Mouse (Mus musculus): ENCODE data around the gene Efna2. TPM values are rescaled to one million over a fixed set of nuclear protein-coding genes. Genes with fewer than 3 reads are reported as not detected.

Efna2 gene
- polyA plus RNA-seq, 1 experiment from 2014 or later: 10.5 TPM

GRCm38 (mm10) chr10:80186649-80187048 lies 7.4 kb downstream of the Efna2 start:
- Histone ChIP-seq H3K9ac (ENCODE audit: low read depth, low read length) (no peak overlapping the region), H3K27ac (no peak overlapping the region), H3K36me3 (ENCODE audit: insufficient read depth, low read length) (no peaks in the 10 kb centered on the region), H3K4me1 (replicated peaks; ENCODE audit: insufficient read depth, low read length) (no peaks in the 10 kb centered on the region), H3K9me3 (replicated peaks; ENCODE audit: low read length) (no peaks in the 10 kb centered on the region), H3K27me3 (ENCODE audit: insufficient read depth, low read length) (peaks cover 13% of the 10 kb centered on the region), H3K4me2 (ENCODE audit: low read length) (no peak overlapping the region), H3K4me3 (replicated peaks; ENCODE audit: low read depth, low read length) (no peak overlapping the region)
- no peak for ATAC-seq (replicated peaks; ENCODE audit: low FRiP score, low read depth)
- DNase-seq (ENCODE audit: low spot score): no peak
- TF ChIP-seq CTCF (IDR thresholded peaks at IDR 0.05; ENCODE audit: low read depth): no peak
- 45% methylated on average over 27 of the region's 27 CpGs for whole genome bisulfite sequencing

DNA sequence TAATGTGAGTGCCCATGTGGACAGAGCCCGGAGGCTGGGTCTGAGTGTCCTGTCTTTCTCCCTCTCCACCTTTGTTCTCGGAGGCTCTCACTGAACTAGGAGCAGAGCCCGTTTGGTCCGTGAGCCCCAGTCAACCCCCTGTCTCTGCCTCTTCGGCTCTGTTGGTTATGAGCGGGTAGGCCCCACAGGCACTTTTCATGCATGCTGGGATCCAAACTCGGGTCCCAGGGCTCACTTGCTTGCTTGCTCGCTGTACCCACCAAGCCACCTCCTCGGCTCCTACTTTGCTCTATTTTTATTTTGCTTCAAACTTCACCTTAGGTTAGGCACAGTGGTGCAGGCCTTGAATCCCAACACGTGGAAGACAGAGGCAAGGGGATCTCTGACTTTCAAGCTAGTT lies 8.5 kb downstream of the Efna2 start:
- no peak overlapping the region for H3K27ac ChIP-seq
- no peak for ATAC-seq (replicated peaks; ENCODE audit: low FRiP score, low read depth)
- H3K4me3 ChIP-seq (replicated peaks; ENCODE audit: low read depth, low read length): no peak overlapping the region
- no peaks in the 10 kb centered on the region for H3K9me3 ChIP-seq (replicated peaks; ENCODE audit: low read length)
- no peak overlapping the region for H3K9ac ChIP-seq (ENCODE audit: low read depth, low read length)
- WGBS: 94% methylated on average over 10 of the region's 10 CpGs
- no peaks in the 10 kb centered on the region for H3K36me3 ChIP-seq (ENCODE audit: insufficient read depth, low read length)
- H3K4me2 ChIP-seq (ENCODE audit: low read length): no peak overlapping the region
- no peaks in the 10 kb centered on the region for H3K4me1 ChIP-seq (replicated peaks; ENCODE audit: insufficient read depth, low read length)
- no peak for DNase-seq (ENCODE audit: low spot score)
- TF ChIP-seq CTCF (IDR thresholded peaks at IDR 0.05; ENCODE audit: low read depth): no peak
- H3K27me3 ChIP-seq (ENCODE audit: insufficient read depth, low read length): peaks cover 13% of the 10 kb centered on the region

GRCm38 (mm10) chr10:80188453-80189024 lies 9.3 kb downstream of the Efna2 start:
- Histone ChIP-seq H3K9me3 (replicated peaks; ENCODE audit: low read length) (no peaks in the 10 kb centered on the region), H3K9ac (ENCODE audit: low read depth, low read length) (no peak overlapping the region), H3K4me3 (replicated peaks; ENCODE audit: low read depth, low read length) (no peak overlapping the region), H3K4me1 (replicated peaks; ENCODE audit: insufficient read depth, low read length) (no peaks in the 10 kb centered on the region), H3K27ac (no peak overlapping the region), H3K4me2 (ENCODE audit: low read length) (no peak overlapping the region), H3K36me3 (ENCODE audit: insufficient read depth, low read length) (no peaks in the 10 kb centered on the region), H3K27me3 (ENCODE audit: insufficient read depth, low read length) (peaks cover 13% of the 10 kb centered on the region)
- 82% methylated on average over 15 of the region's 15 CpGs for WGBS
- no peak for ATAC-seq (replicated peaks; ENCODE audit: low FRiP score, low read depth)
- DNase-seq (ENCODE audit: low spot score): no peak
- no peak for TF ChIP-seq CTCF (IDR thresholded peaks at IDR 0.05; ENCODE audit: low read depth)

GRCm38 (mm10) chr10:80189999-80190398 lies 10.7 kb downstream of the Efna2 start:
- DNase-seq (ENCODE audit: low spot score) (no peak), ATAC-seq (replicated peaks; ENCODE audit: low FRiP score, low read depth) (no peak)
- no peak for TF ChIP-seq CTCF (IDR thresholded peaks at IDR 0.05; ENCODE audit: low read depth)
- Histone ChIP-seq H3K27me3 (ENCODE audit: insufficient read depth, low read length) (peaks cover 13% of the 10 kb centered on the region), H3K4me2 (ENCODE audit: low read length) (peak overlapping the region; percentile 72), H3K9ac (ENCODE audit: low read depth, low read length) (peak overlapping the region; percentile 50; the same call in 1 of the 2 replicates), H3K36me3 (ENCODE audit: insufficient read depth, low read length) (no peaks in the 10 kb centered on the region), H3K4me3 (replicated peaks; ENCODE audit: low read depth, low read length) (peak overlapping the region; percentile 39), H3K9me3 (replicated peaks; ENCODE audit: low read length) (no peaks in the 10 kb centered on the region), H3K4me1 (replicated peaks; ENCODE audit: insufficient read depth, low read length) (no peaks in the 10 kb centered on the region), H3K27ac (no peak overlapping the region)
- WGBS: 6% methylated on average over 21 of the region's 21 CpGs

- H3K27me3 ChIP-seq (ENCODE audit: insufficient read depth, low read length): peaks cover 13% of the 10 kb centered on the region
- no peak; the same call in 1 of the 2 replicates for ATAC-seq (replicated peaks; ENCODE audit: low FRiP score, low read depth)
- H3K27ac ChIP-seq: no peak overlapping the region
- peak overlapping the region; percentile 72 for H3K4me2 ChIP-seq (ENCODE audit: low read length)
- TF ChIP-seq CTCF (IDR thresholded peaks at IDR 0.05; ENCODE audit: low read depth): no peak
- peak overlapping the region; percentile 39 for H3K4me3 ChIP-seq (replicated peaks; ENCODE audit: low read depth, low read length)
- no peaks in the 10 kb centered on the region for H3K4me1 ChIP-seq (replicated peaks; ENCODE audit: insufficient read depth, low read length)
- WGBS: 1% methylated on average over 48 of the region's 48 CpGs
- DNase-seq (ENCODE audit: low spot score): no peak
- no peaks in the 10 kb centered on the region for H3K9me3 ChIP-seq (replicated peaks; ENCODE audit: low read length)
- H3K9ac ChIP-seq (ENCODE audit: low read depth, low read length): peak overlapping the region; percentile 50; the same call in 1 of the 2 replicates
- H3K36me3 ChIP-seq (ENCODE audit: insufficient read depth, low read length): no peaks in the 10 kb centered on the region
Measured at GRCm38 (mm10) chr10:80190491-80191051, 11.3 kb downstream of the Efna2 start.

- Histone ChIP-seq H3K4me2 (ENCODE audit: low read length) (no peak overlapping the region), H3K36me3 (ENCODE audit: insufficient read depth, low read length) (no peaks in the 10 kb centered on the region), H3K27me3 (ENCODE audit: insufficient read depth, low read length) (peaks cover 13% of the 10 kb centered on the region), H3K9me3 (replicated peaks; ENCODE audit: low read length) (no peaks in the 10 kb centered on the region), H3K27ac (no peak overlapping the region), H3K4me1 (replicated peaks; ENCODE audit: insufficient read depth, low read length) (no peaks in the 10 kb centered on the region), H3K4me3 (replicated peaks; ENCODE audit: low read depth, low read length) (no peak overlapping the region), H3K9ac (ENCODE audit: low read depth, low read length) (no peak overlapping the region)
- DNase-seq (ENCODE audit: low spot score) (no peak), ATAC-seq (replicated peaks; ENCODE audit: low FRiP score, low read depth) (no peak)
- WGBS: 82% methylated on average over 6 of the region's 6 CpGs
- no peak for TF ChIP-seq CTCF (IDR thresholded peaks at IDR 0.05; ENCODE audit: low read depth)
Measured at GRCm38 (mm10) chr10:80193976-80194375, 14.7 kb downstream of the Efna2 start.
